Mouse (Mus musculus): ENCODE data around the gene 1700040F15Rik.
"Not testable (repeated sequence)": the region's sequence is repeated elsewhere in the genome, so short reads cannot be mapped to it uniquely, and the experiment has no call there.

The 1700040F15Rik gene

GRCm38 (mm10) chrY:61101947-61102346 is at the start of gene 1700040F15Rik:
1700040F15Rik (plus strand) TSS chrY:61102247.
- not testable (repeated sequence) for DNase-seq (ENCODE audit: low spot score)

All from retina, embryonic 14.5 days (tissue).